ENCODE assay signal across 11 mouse cellular contexts in the genomic region with DNA sequence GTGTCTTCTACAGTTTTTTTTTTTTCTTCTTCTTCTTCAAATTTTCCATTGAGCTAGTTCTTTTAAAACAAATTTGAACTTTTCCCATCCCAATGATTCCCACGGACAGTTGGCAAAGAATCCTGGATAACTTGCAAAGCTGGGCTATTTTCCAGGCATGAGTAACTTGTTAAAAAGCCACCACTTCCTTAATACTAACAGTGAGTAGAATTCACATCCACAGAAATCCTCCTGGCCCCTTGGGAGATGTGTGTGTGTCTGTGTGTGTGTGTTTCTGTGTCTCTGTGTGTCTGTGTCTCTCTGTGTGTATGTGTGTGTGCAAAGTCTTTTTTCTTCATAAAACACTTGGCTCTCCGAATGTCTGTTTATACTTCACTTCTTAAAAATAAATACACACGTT.
DNase-seq lines count a peak whose midpoint lies in the region; ATAC-seq lines count a peak whose summit lies in the region.
"Had no signal": no experiment of that assay in that cellular context is flagged by ENCODE, and none has a peak within 500 bp of the region (broad histone marks: within the 10 kb centered on the region; RNA-seq: fewer than 3 reads in every experiment).

No protein-coding gene starts in this region.

- H3K36me3 ChIP-seq in midbrain, embryonic 14.5 days (ENCODE audit: control insufficient read depth, insufficient read depth, low read length) = no peaks in the 10 kb centered on the region
- no peaks in the 10 kb centered on the region for H3K36me3 ChIP-seq in midbrain, embryonic 11.5 days (ENCODE audit: control insufficient read depth, insufficient read depth, low read length)
- H3K36me3 ChIP-seq: embryonic facial prominence, embryonic 15.5 days had no signal

- no peaks in the 10 kb centered on the region for H3K27me3 ChIP-seq in midbrain, embryonic 14.5 days (ENCODE audit: control insufficient read depth, insufficient read depth, low read length)
- no peaks in the 10 kb centered on the region for H3K27me3 ChIP-seq in midbrain, embryonic 11.5 days (ENCODE audit: control insufficient read depth, insufficient read depth, low read length)
- H3K27me3 ChIP-seq: embryonic facial prominence, embryonic 15.5 days had no signal

- no peak overlapping the region for H3K4me2 ChIP-seq in midbrain, embryonic 14.5 days (ENCODE audit: low read length)
- no peak overlapping the region for H3K4me2 ChIP-seq in midbrain, embryonic 11.5 days
- H3K4me2 ChIP-seq: embryonic facial prominence, embryonic 15.5 days had no signal

- 90% methylated on average over 3 of the region's 3 CpGs for WGBS in midbrain, embryonic 14.5 days
- 77% methylated on average over 3 of the region's 3 CpGs for WGBS in midbrain, embryonic 11.5 days

- H3K9ac ChIP-seq in midbrain, embryonic 14.5 days (replicated peaks; ENCODE audit: low read length) = no peak overlapping the region
- no peak overlapping the region for H3K9ac ChIP-seq in midbrain, embryonic 11.5 days (ENCODE audit: low read length)
- H3K9ac ChIP-seq: embryonic facial prominence, embryonic 15.5 days had no signal

- H3K4me1 ChIP-seq in midbrain, embryonic 14.5 days (ENCODE audit: control insufficient read depth, insufficient read depth, low read length) = no peaks in the 10 kb centered on the region
- no peaks in the 10 kb centered on the region for H3K4me1 ChIP-seq in midbrain, embryonic 11.5 days (ENCODE audit: control insufficient read depth, insufficient read depth, low read length)
- H3K4me1 ChIP-seq: embryonic facial prominence, embryonic 15.5 days had no signal

- H3K4me3 ChIP-seq in midbrain, embryonic 14.5 days (replicated peaks; ENCODE audit: low read depth, low read length) = no peak overlapping the region
- H3K4me3 ChIP-seq in midbrain, embryonic 11.5 days (ENCODE audit: low read depth, low read length) = no peak overlapping the region
- H3K4me3 ChIP-seq: embryonic facial prominence, embryonic 15.5 days had no signal

- no peak overlapping the region for H3K27ac ChIP-seq in midbrain, embryonic 14.5 days (replicated peaks; ENCODE audit: low read depth, low read length)
- no peak overlapping the region for H3K27ac ChIP-seq in midbrain, embryonic 11.5 days (ENCODE audit: low read depth, low read length)
- H3K27ac ChIP-seq: embryonic facial prominence, embryonic 15.5 days; macrophage had no signal

- ATAC-seq in midbrain, embryonic 14.5 days (ENCODE audit: low FRiP score, low TSS enrichment) = no peak
- ATAC-seq in midbrain, embryonic 11.5 days (ENCODE audit: low FRiP score) = no peak
- ATAC-seq: Patski had no signal

- no peaks in the 10 kb centered on the region for H3K9me3 ChIP-seq in midbrain, embryonic 14.5 days (ENCODE audit: control insufficient read depth, low read length)
- H3K9me3 ChIP-seq in midbrain, embryonic 11.5 days (ENCODE audit: control insufficient read depth, low read length) = no peaks in the 10 kb centered on the region
- H3K9me3 ChIP-seq: embryonic facial prominence, embryonic 15.5 days had no signal

- peak; percentile 4 for DNase-seq in adrenal gland, adult 2 months
- DNase-seq in adrenal gland, postnatal 25 days = no peak
- peak; percentile 5 for DNase-seq in ovary, adult 18-20 months (ENCODE audit: low spot score)
- no peak for DNase-seq in ovary, postnatal 36 days (ENCODE audit: low spot score)
- DNase-seq in kidney, adult 8-10 months = peak; percentile 31 to 49
- peak; percentile 56 for DNase-seq in skeletal muscle tissue, adult 2 months (ENCODE audit: low read depth, low spot score)
- DNase-seq in midbrain, embryonic 14.5 days = no peak
- DNase-seq in midbrain, embryonic 11.5 days (ENCODE audit: low spot score, missing footprints) = no peak

Comparison
In these comparisons a context has a peak if more than half of its experiments do, and no peak if none do; other contexts are left out.
1. DNase-seq: peak in adrenal gland, adult 2 months (single experiment), ovary, adult 18-20 months (single experiment), kidney, adult 8-10 months (2 of 2) and skeletal muscle tissue, adult 2 months (single experiment); none in adrenal gland, postnatal 25 days (single experiment), ovary, postnatal 36 days (single experiment), midbrain, embryonic 14.5 days (single experiment) and midbrain, embryonic 11.5 days (single experiment).